Mouse (Mus musculus) embryonic facial prominence, embryonic 12.5 days (tissue): ENCODE results near the gene Map2k4. TPM values are rescaled to one million over a fixed set of nuclear protein-coding genes. Genes with fewer than 3 reads are reported as not detected.

ENCODE experiments used
- microRNA counts: library from miRNA; unstranded; fragments of <30 nt; microRNA quantifications from one replicate; lab custom pipeline; 2017
- microRNA-seq: library from miRNA; unstranded; fragments of <30 nt; microRNA quantifications from one replicate; pipeline ENCODE4, GENCODE M21; 2017
- polyA plus RNA-seq: library from polyadenylated mRNA; unstranded; fragments of >200 nt; fragmentation: Nextera tagmentation; extraction: Ambion mirVana; gene quantifications from 2 replicates; pipeline ENCODE4 v1.2.1, GENCODE M21; 2016

The Map2k4 gene
- polyA plus RNA-seq, 1 experiment from 2014 or later: 71.6 TPM

MicroRNAs within 50 kb of the gene (microRNA counts, 519-probe panel; counts per million panel counts)
- microRNA mmu-miR-744 (lab: Ali Mortazavi, UCI): 460 counts per million, percentile 65 among the panel's probes with 10 or more counts

Small RNA genes lying within 50 kb of the gene (microRNA-seq; reads per million reads assigned to microRNA genes)
- gene Mir744: 10,144 reads per million, percentile 95 among the genes with 10 or more reads in this experiment

Other genes starting within 250 kb of the Map2k4 start
- gene Zkscan6, start 18.9 kb upstream of the Map2k4 start, polyA plus RNA-seq: 14.4 and 15.2 TPM in 2 replicates